Mouse (Mus musculus) left cerebral cortex, postnatal 14 days (tissue): ENCODE measurements at regions not wholly inside any gene's neighbourhood (a gene's known extent, or its start where the extent isn't known, plus 50 kb on each side); places are given as distances from the start of the nearest gene placed in this dataset.
A peak's percentile ranks its signal among the peaks of the same experiment; 100 is the strongest.

Source experiments
- DNase-seq, 2 experiments: peaks; one replicate each; pipeline ENCODE4 v3.0.0; 2021 to 2022; ENCODE audit warnings: low spot score in 2 of 2, mixed read lengths in 1 of 2
- intact Hi-C: fragments of 180-260 bp; cut with DNase I; formaldehyde crosslinking; loops from one replicate; pipeline ENCODE4 v1.15.1; 2025

DNA sequence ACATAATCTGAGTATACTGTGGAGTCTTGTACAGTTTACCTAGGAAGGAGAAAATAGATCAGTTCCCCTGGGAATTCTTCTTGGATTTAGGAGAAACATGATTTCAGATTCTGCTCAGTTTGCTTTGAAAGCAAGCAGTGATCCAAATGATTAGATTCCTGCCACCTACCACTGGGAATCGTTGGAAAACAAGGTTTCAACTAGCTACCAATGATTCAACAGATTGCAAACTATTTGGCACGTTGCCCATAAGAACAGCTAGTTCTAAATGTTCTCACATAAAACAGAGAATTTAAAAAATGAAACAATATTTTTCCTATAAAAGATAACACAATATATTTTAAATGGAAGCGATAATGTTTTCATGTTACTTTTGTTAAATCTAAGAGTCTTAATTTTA is 54.8 kb downstream of the G6pd2 start:
- peak; percentile 6 to 7 for DNase-seq
- intact Hi-C loops: no loop called here
